Mouse (Mus musculus): ENCODE data around the gene Gm43552.

- TF ChIP-seq CTCF (IDR thresholded peaks at IDR 0.05; ENCODE audit: borderline replicate concordance, control insufficient read depth, extremely low read depth, insufficient read depth, low read length, poor library complexity) (no peak), POLR2A (IDR thresholded peaks at IDR 0.05; ENCODE audit: control insufficient read depth, extremely low read depth, insufficient read depth, low read length, poor library complexity) (no peak)
Observed at GRCm38 (mm10) chr5:65535457-65536067, 42.9 kb upstream of the Gm43552 start.
